20 mouse cellular contexts compared by ENCODE assay signal in genomic region chr9:100663473-100664134, GRCm38 (mm10).
DNase-seq lines count a peak whose midpoint lies in the region; ATAC-seq lines count a peak whose summit lies in the region.
"Had no signal": no experiment of that assay in that cellular context is flagged by ENCODE, and none has a peak within 500 bp of the region (broad histone marks: within the 10 kb centered on the region; RNA-seq: fewer than 3 reads in every experiment).

No protein-coding gene starts in this region.

- H3K27ac ChIP-seq in liver, embryonic 13.5 days, result peak overlapping the region; percentile 78
- H3K27ac ChIP-seq: embryonic facial prominence, embryonic 15.5 days; heart, embryonic 15.5 days; kidney, embryonic 15.5 days; lung, embryonic 15.5 days; midbrain, embryonic 10.5 days; neural tube, embryonic 15.5 days had no signal

- WGBS in liver, embryonic 13.5 days (ENCODE audit: insufficient replicate concordance), result 42% methylated on average over 4 of the region's 4 CpGs

- peak; percentile 98 for ATAC-seq in erythroblast, adult 5-6 weeks (replicated peaks; ENCODE audit: low FRiP score, poor library complexity, severe bottlenecking)
- peak; percentile 100 for ATAC-seq in liver, embryonic 13.5 days (ENCODE audit: low read depth)
- ATAC-seq in megakaryocyte progenitor cell, adult 5-6 weeks (replicated peaks; ENCODE audit: poor library complexity), result peak; percentile 99
- ATAC-seq: forebrain, postnatal 0 days; hindbrain, embryonic 16.5 days; intestine, postnatal 0 days had no signal

- H3K4me3 ChIP-seq in liver, embryonic 13.5 days (replicated peaks), result no peak overlapping the region
- H3K4me3 ChIP-seq: embryonic facial prominence, embryonic 15.5 days; heart, embryonic 15.5 days; kidney, embryonic 15.5 days; lung, embryonic 15.5 days; midbrain, embryonic 10.5 days; neural tube, embryonic 15.5 days had no signal

- H3K36me3 ChIP-seq in liver, embryonic 13.5 days, result 0 out of 2 replicates have a peak, but pooled peaks cover 4% of the 10 kb centered on the region
- H3K36me3 ChIP-seq: heart, embryonic 15.5 days; lung, embryonic 15.5 days; neural tube, embryonic 15.5 days had no signal

- 0 out of 2 replicates have a peak, but pooled peaks cover 3% of the 10 kb centered on the region for H3K9me3 ChIP-seq in liver, embryonic 13.5 days (replicated peaks)
- H3K9me3 ChIP-seq: embryonic facial prominence, embryonic 15.5 days; heart, embryonic 15.5 days; kidney, embryonic 15.5 days; lung, embryonic 15.5 days; midbrain, embryonic 10.5 days; neural tube, embryonic 15.5 days had no signal

- peak; percentile 34 for DNase-seq in c-Kit-negative CD71-positive TER-119-positive erythroid progenitor cells, embryonic 14.5 days (ENCODE audit: low read depth, low spot score)
- peak; percentile 15 for DNase-seq in liver, embryonic 13.5 days
- DNase-seq in kidney, adult 11 months, result no peak
- DNase-seq in heart, postnatal 25 days (ENCODE audit: low spot score), result no peak
- DNase-seq in left cerebral cortex, adult 11 months (ENCODE audit: low spot score), result no peak
- DNase-seq: cerebellum, adult 9-10 months; forebrain, postnatal 0 days; gastrocnemius, postnatal 36 days; kidney, postnatal 4 days; lung, postnatal 36 days had no signal

- H3K4me2 ChIP-seq in liver, embryonic 13.5 days, result peak overlapping the region; percentile 37
- H3K4me2 ChIP-seq: embryonic facial prominence, embryonic 15.5 days; heart, embryonic 15.5 days; kidney, embryonic 15.5 days; lung, embryonic 15.5 days; neural tube, embryonic 15.5 days had no signal

- 0 out of 2 replicates have a peak overlapping the region, but pooled peaks have one; percentile 34 for H3K9ac ChIP-seq in liver, embryonic 13.5 days
- H3K9ac ChIP-seq: embryonic facial prominence, embryonic 15.5 days; forebrain, postnatal 0 days; heart, embryonic 15.5 days; kidney, embryonic 15.5 days; lung, embryonic 15.5 days; neural tube, embryonic 15.5 days had no signal

- intact Hi-C loops in heart, postnatal 25 days (cut with DNase I), result no loop called here

- H3K27me3 ChIP-seq in liver, embryonic 13.5 days, result no peaks in the 10 kb centered on the region
- H3K27me3 ChIP-seq: embryonic facial prominence, embryonic 15.5 days; heart, embryonic 15.5 days; kidney, embryonic 15.5 days; lung, embryonic 15.5 days; neural tube, embryonic 15.5 days had no signal

- peaks cover 26% of the 10 kb centered on the region for H3K4me1 ChIP-seq in liver, embryonic 13.5 days (replicated peaks)
- H3K4me1 ChIP-seq: embryonic facial prominence, embryonic 15.5 days; heart, embryonic 15.5 days; kidney, embryonic 15.5 days; lung, embryonic 15.5 days; midbrain, embryonic 10.5 days; neural tube, embryonic 15.5 days had no signal

Comparison
In these comparisons a context has a peak if more than half of its experiments do, and no peak if none do; other contexts are left out.
1. DNase-seq: peak in c-Kit-negative CD71-positive TER-119-positive erythroid progenitor cells, embryonic 14.5 days (single experiment) and liver, embryonic 13.5 days (single experiment); none in kidney, adult 11 months (single experiment), heart, postnatal 25 days (single experiment) and left cerebral cortex, adult 11 months (single experiment).
2. Peak in every context shown above with its lines, with median percentiles within 50 percentile points of each other: ATAC-seq.